ENCODE assay signal across 11 mouse cellular contexts in the genomic region with DNA sequence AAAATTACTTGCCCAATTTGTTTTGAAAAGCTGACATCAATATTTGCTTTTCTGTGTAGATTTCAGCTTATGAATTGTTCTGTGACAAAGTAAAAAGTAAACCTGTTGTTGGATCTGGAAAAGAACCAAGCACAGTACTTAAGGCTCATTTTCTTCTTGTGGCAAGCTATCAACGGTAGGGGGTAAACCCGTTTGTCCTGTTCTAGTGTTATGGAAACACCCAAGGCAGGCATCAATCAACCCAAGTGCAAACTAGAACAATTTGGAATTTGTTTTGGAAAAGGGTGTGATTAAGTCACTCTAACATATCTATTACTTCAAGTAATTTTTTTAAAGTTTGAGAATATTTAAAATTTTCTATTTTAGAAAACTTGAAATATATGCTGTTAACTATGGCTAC.
"Had no signal": no experiment of that assay in that cellular context is flagged by ENCODE, and none has a peak within 500 bp of the region (broad histone marks: within the 10 kb centered on the region; RNA-seq: fewer than 3 reads in every experiment).

No protein-coding gene starts in this region.

- H3K4me1 ChIP-seq: intestine, embryonic 15.5 days had no signal

- H3K4me2 ChIP-seq: intestine, embryonic 15.5 days; limb, embryonic 13.5 days; liver, embryonic 13.5 days; midbrain, embryonic 12.5 days had no signal

- DNase-seq: kidney, adult 18-20 months; layer of hippocampus, adult 9-11 months; liver, embryonic 13.5 days; liver, postnatal 0 days; right cerebral cortex, postnatal 25 days; thymus, postnatal 4 days had no signal

- H3K9ac ChIP-seq: intestine, embryonic 15.5 days; limb, embryonic 13.5 days; liver, embryonic 13.5 days; liver, postnatal 0 days; midbrain, embryonic 12.5 days had no signal

- H3K36me3 ChIP-seq: intestine, embryonic 15.5 days; limb, embryonic 13.5 days; liver, embryonic 13.5 days; midbrain, embryonic 12.5 days had no signal

- H3K27ac ChIP-seq: intestine, embryonic 15.5 days; limb, embryonic 13.5 days; liver, embryonic 13.5 days; macrophage; midbrain, embryonic 12.5 days had no signal

- H3K9me3 ChIP-seq: intestine, embryonic 15.5 days; limb, embryonic 13.5 days; liver, embryonic 13.5 days; megakaryocyte, embryonic 14.5 days; midbrain, embryonic 12.5 days had no signal

- H3K27me3 ChIP-seq: intestine, embryonic 15.5 days; limb, embryonic 13.5 days; liver, embryonic 13.5 days; megakaryocyte, embryonic 14.5 days; midbrain, embryonic 12.5 days had no signal

- H3K4me3 ChIP-seq: intestine, embryonic 15.5 days; limb, embryonic 13.5 days; liver, embryonic 13.5 days; megakaryocyte, embryonic 14.5 days; midbrain, embryonic 12.5 days had no signal

- ATAC-seq: intestine, embryonic 15.5 days; liver, postnatal 0 days had no signal
